Mouse (Mus musculus) liver, embryonic 12.5 days (tissue): ENCODE results near the gene Pik3cd. TPM values are rescaled to one million over a fixed set of nuclear protein-coding genes. Genes with fewer than 3 reads are reported as not detected.
"Not testable (repeated sequence)": the region's sequence is repeated elsewhere in the genome, so short reads cannot be mapped to it uniquely, and the experiment has no call there.

ENCODE experiments used
- ATAC-seq: fragments of 200-750 bp; cut with Nextera tagmentation; 2 replicates; pipeline ENCODE4 v1.8.0; 2017; ENCODE audit warnings: moderate number of reproducible peaks, mild to moderate bottlenecking, moderate library complexity
- H3K27ac ChIP-seq: fragments of 300-500 bp; sonication (generic); 2 replicates; pipeline ENCODE4 v1.5.1; 2016; ENCODE audit warnings: mild to moderate bottlenecking
- H3K27me3 ChIP-seq: fragments of 300-500 bp; sonication (generic); replicated peaks from 2 replicates; pipeline ENCODE4 v1.6.1; 2016; ENCODE audit warnings: mild to moderate bottlenecking, moderate library complexity
- H3K36me3 ChIP-seq: fragments of 300-500 bp; sonication (generic); 2 replicates; pipeline ENCODE4 v1.6.1; 2016; ENCODE audit warnings: mild to moderate bottlenecking, moderate library complexity
- H3K4me1 ChIP-seq: fragments of 300-500 bp; sonication (generic); 2 replicates; pipeline ENCODE4 v1.6.1; 2016
- H3K4me2 ChIP-seq: fragments of 300-500 bp; sonication (generic); 2 replicates; pipeline ENCODE4 v1.6.1; 2016; ENCODE audit warnings: mild to moderate bottlenecking, moderate library complexity
- H3K4me3 ChIP-seq: fragments of 300-500 bp; sonication (generic); 2 replicates; pipeline ENCODE4 v1.5.1; 2016; ENCODE audit warnings: mild to moderate bottlenecking, moderate library complexity
- H3K9ac ChIP-seq: fragments of 300-500 bp; sonication (generic); 2 replicates; pipeline ENCODE4 v1.6.1; 2016; ENCODE audit warnings: mild to moderate bottlenecking, moderate library complexity
- H3K9me3 ChIP-seq: fragments of 300-500 bp; sonication (generic); replicated peaks from 2 replicates; pipeline ENCODE4 v1.6.1; 2016; ENCODE audit warnings: mild to moderate bottlenecking, moderate library complexity
- WGBS: fragments of 180-500 bp; shearing (Covaris S2); methylation state at CpG from one replicate; pipeline ENCODE4 v1.1.7; 2016; ENCODE audit not compliant: insufficient replicate concordance; 5-methylcytosine and 5-hydroxymethylcytosine counted together
- polyA plus RNA-seq: library from polyadenylated mRNA; unstranded; fragments of >200 nt; fragmentation: Nextera tagmentation; extraction: Ambion mirVana; gene quantifications from 2 replicates; pipeline ENCODE4 v1.2.1, GENCODE M21; 2016

The Pik3cd gene
- polyA plus RNA-seq, result 7.6 and 8.9 TPM in 2 replicates

DNA sequence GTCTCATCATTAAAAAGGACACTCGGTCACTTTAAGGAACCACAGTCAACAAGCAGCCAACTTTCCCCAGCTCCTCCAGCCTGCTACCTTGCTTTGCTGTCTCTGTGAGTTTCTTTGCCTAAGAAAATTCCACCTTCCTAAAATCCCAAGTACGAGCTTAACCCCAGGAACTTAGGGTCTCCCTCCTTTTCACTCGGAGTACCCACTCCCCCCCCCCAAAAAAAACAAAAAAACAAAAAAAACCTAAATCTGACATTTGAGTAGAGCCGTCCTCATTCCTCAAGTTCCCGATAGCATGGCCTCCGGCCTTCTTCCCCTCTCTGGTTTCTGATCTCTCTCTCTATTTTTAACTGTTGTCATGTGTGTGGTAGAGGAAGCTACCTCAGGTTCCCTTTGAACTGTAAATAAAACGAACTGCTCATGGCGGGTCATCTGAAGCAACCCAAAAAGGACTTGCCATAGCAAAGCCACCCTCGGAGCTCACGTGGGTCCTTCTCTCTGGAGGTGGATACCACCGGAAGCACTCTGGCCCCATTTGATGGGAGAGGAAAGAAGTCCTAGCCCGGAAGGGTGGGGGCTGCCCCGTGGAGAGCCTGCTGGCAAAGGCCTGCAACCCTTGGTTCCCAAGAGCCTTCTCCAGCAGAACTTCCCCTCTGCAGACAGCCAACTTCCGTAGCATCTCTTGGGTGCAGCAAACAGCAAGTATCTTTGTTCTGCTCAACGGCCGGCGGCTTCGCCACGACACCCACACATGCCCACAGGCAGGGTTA, at the start of gene Pik3cd:
Gene Pik3cd, minus strand, starts transcription at position 362 of the 770 bp plus-strand sequence.
- H3K9me3 ChIP-seq, result no peaks in the 10 kb centered on the region
- ATAC-seq, result no peak
- H3K4me3 ChIP-seq, result no peak within 1 kb of the TSS
- peak within 1 kb of the TSS; percentile 37 for H3K4me2 ChIP-seq
- H3K36me3 ChIP-seq, result no peaks in the 10 kb centered on the region
- H3K9ac ChIP-seq, result no peak within 1 kb of the TSS
- H3K27ac ChIP-seq, result peak within 1 kb of the TSS; percentile 15; the same call in 1 of the 2 replicates
- WGBS, result 29% methylated on average over 19 of the region's 19 CpGs
- H3K4me1 ChIP-seq, result peaks cover 38% of the 10 kb centered on the region
- peaks cover 12% of the 10 kb centered on the region; the same call in 1 of the 2 replicates for H3K27me3 ChIP-seq

DNA sequence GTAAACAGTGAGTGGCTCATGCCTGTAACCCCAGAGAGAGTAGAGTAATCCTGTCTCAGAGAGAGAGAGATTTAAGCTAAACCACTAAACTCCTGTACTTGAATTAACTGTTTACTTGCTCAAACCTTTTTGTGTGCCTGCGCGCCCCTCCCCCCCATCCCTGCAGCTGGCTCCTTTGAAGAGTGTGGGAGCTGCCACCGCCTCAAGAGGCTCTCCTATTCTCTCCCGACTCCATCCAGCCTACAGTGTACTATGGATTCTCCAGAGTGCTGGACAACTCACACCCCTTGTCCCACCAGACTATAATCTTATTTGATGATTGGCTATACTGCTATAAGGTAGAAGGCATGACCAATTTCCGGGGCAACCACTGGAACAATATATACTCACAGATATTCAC, 48.3 kb upstream of the Pik3cd start:
- WGBS, result 71% methylated on average over 5 of the region's 5 CpGs
- Histone ChIP-seq H3K4me1 (0 out of 2 replicates have a peak, but pooled peaks cover 4% of the 10 kb centered on the region), H3K4me2 (no peak overlapping the region), H3K9me3 (no peaks in the 10 kb centered on the region), H3K27me3 (no peaks in the 10 kb centered on the region), H3K36me3 (peaks cover 25% of the 10 kb centered on the region), H3K9ac (no peak overlapping the region), H3K27ac (no peak overlapping the region), H3K4me3 (no peak overlapping the region)
- no peak for ATAC-seq

DNA sequence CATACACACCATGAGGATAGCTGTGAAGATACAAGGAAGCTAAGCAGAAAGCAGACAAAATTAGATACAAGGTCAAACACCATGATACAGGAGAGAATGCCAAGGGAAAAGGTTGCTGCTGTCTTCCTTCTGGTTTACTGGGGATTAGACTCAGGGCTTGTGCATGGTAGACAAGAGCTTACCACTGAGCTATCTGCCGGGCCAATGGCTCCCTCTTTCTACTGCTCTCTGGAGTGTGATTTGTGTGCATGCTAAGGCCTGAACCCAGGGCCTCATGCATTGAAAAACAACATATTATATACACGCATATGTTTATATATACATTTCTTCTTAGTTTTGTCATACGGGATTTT, 47.3 kb upstream of the Pik3cd start:
- not testable (repeated sequence) for ATAC-seq, H3K9me3 ChIP-seq, H3K4me2 ChIP-seq, H3K27ac ChIP-seq, H3K4me3 ChIP-seq, H3K4me1 ChIP-seq, H3K27me3 ChIP-seq, H3K9ac ChIP-seq
- H3K36me3 ChIP-seq, result peaks cover 34% of the 10 kb centered on the region
- 78% methylated on average over 3 of the region's 3 CpGs for WGBS

DNA sequence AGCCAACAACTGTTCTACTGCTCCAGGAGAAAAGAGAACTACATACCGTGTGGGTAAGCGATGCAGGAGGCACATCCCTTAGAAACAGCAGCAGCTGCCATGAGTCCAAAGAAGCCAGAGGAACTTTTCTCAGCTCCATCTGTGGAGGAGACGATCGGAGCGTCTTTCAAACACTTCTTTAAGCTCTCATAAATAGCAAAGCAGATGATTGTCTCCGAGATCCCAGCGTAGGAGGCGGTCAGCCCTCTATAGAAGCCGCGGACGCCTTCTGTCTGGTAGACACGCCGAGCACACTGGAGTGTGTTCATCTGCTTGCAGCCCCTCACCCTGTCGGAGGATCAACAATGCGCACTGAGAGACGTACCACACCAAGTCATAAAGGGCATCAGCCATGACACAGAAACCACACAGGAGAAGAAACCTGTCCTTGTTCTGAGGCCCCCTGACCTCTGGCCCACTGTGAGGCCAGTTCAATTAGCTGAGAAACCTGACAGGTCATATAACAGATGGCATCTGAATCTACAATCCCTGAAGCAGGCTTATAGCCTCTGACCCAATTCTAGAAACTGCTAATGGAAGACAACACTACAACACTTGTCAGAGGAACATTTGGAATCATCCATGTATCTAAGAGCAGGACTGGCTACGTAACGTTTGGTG, 46.8 kb upstream of the Pik3cd start:
- Histone ChIP-seq H3K4me2 (no peak overlapping the region), H3K27me3 (no peaks in the 10 kb centered on the region), H3K4me3 (no peak overlapping the region), H3K9ac (no peak overlapping the region), H3K9me3 (no peaks in the 10 kb centered on the region), H3K27ac (no peak overlapping the region), H3K4me1 (0 out of 2 replicates have a peak, but pooled peaks cover 4% of the 10 kb centered on the region), H3K36me3 (peaks cover 35% of the 10 kb centered on the region)
- no peak for ATAC-seq
- 84% methylated on average over 18 of the region's 18 CpGs for WGBS

DNA sequence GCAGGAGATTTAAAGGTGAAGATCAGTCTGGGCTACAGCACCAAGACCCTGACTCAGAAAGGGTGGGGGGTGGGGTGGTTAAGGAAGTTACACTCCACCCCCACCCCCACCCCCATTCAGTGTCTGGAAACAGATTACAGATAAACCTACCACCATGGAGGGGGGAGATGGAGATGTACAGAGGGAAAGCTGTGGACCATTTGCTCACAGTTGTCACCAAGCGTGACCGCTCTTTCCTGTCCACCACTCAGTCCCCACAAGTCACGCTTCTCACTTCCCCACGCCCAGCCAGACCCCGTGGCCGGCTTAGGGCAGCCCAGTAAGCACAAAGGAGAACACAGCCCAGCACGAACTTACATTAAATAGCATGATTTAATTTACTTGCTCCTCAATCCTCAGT, 41.7 kb upstream of the Pik3cd start:
- no peak overlapping the region for H3K4me2 ChIP-seq
- H3K4me1 ChIP-seq, result no peaks in the 10 kb centered on the region
- H3K36me3 ChIP-seq, result peaks cover 47% of the 10 kb centered on the region
- no peak overlapping the region for H3K27ac ChIP-seq
- no peaks in the 10 kb centered on the region for H3K27me3 ChIP-seq
- no peak overlapping the region for H3K4me3 ChIP-seq
- ATAC-seq, result no peak
- WGBS, result 69% methylated on average over 7 of the region's 7 CpGs
- H3K9ac ChIP-seq, result no peak overlapping the region
- H3K9me3 ChIP-seq, result no peaks in the 10 kb centered on the region

DNA sequence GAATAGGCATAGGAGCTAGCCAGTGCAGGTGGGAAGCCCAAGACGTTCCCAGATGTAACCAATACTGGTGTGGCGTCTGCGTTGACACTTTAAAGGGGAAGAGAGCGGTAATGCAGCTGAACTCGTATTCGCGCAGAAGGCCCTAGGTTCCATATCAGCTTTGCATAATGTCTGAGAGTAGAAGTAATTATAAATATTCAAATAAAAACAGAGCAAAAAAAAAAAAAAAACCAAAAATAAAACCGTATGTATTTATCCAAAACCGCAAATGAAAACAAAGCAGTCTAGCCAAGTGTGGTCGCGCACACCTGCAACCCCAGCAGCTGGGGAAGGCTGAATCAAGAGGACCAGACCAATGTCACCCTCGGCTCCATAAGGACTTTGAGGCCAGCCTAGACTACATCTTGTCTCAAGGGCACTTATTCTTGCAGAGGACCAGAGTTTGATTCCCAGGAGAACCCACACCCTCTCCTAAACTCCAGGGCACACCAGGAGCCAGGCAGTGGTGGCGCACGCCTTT, 39.7 kb upstream of the Pik3cd start:
- H3K9me3 ChIP-seq, result no peaks in the 10 kb centered on the region
- 89% methylated on average over 14 of the region's 14 CpGs for WGBS

DNA sequence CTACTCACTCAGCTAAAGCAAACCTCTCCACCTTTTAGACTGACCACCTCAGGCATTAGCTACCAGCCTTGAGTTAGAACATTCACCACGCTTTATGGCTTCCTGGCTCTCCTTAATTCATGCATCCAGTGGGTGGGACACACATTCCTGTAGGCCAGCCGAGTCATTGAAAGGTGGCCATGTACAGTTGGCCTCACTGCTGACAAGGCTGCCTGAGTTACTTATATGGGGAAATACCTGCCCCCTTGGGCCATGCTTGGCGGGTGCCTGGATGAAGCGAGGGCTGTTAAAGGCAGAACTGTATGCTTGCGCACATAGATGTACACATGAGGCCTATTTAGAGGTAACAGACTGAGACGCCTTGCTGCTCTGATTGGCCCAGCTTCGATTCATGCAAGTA, 37.9 kb upstream of the Pik3cd start:
- Histone ChIP-seq H3K4me3 (no peak overlapping the region), H3K9me3 (no peaks in the 10 kb centered on the region), H3K4me2 (no peak overlapping the region), H3K4me1 (peaks cover 29% of the 10 kb centered on the region), H3K36me3 (peaks cover 35% of the 10 kb centered on the region), H3K27me3 (no peaks in the 10 kb centered on the region), H3K9ac (no peak overlapping the region), H3K27ac (no peak overlapping the region)
- WGBS, result 85% methylated on average over 7 of the region's 7 CpGs
- no peak for ATAC-seq

More for the DNA sequence above, 39.7 kb upstream of the Pik3cd start:
- H3K36me3 ChIP-seq, result peaks cover 40% of the 10 kb centered on the region
- H3K27ac ChIP-seq, result no peak overlapping the region
- H3K4me3 ChIP-seq, result no peak overlapping the region
- H3K27me3 ChIP-seq, result no peaks in the 10 kb centered on the region
- no peak for ATAC-seq
- H3K4me1 ChIP-seq, result peaks cover 11% of the 10 kb centered on the region
- H3K9ac ChIP-seq, result no peak overlapping the region
- H3K4me2 ChIP-seq, result no peak overlapping the region

DNA sequence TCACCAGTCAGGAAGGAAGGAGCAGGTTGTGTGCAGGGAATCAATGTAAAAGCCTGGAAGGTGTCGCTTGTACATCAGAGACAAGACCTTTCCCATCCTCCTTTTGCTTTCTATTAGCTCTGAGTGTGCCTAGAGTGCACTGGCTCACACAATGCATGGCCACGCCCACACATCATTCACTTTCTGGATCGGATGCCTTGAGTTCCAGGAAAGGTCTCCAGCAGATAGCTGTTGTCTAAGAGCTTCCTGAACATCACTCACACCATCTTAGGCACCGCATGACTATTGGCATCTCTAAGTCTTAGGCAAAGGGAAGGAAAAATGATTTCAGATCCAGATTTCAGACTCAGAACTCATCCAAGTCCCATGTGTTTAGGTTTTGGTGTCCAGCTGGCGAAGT, 37.1 kb upstream of the Pik3cd start:
- Histone ChIP-seq H3K4me3 (no peak overlapping the region), H3K4me1 (peaks cover 37% of the 10 kb centered on the region), H3K4me2 (no peak overlapping the region), H3K9me3 (no peaks in the 10 kb centered on the region), H3K36me3 (peaks cover 31% of the 10 kb centered on the region), H3K27me3 (no peaks in the 10 kb centered on the region), H3K9ac (no peak overlapping the region), H3K27ac (no peak overlapping the region)
- 51% methylated on average over 5 of the region's 5 CpGs for WGBS
- no peak for ATAC-seq

DNA sequence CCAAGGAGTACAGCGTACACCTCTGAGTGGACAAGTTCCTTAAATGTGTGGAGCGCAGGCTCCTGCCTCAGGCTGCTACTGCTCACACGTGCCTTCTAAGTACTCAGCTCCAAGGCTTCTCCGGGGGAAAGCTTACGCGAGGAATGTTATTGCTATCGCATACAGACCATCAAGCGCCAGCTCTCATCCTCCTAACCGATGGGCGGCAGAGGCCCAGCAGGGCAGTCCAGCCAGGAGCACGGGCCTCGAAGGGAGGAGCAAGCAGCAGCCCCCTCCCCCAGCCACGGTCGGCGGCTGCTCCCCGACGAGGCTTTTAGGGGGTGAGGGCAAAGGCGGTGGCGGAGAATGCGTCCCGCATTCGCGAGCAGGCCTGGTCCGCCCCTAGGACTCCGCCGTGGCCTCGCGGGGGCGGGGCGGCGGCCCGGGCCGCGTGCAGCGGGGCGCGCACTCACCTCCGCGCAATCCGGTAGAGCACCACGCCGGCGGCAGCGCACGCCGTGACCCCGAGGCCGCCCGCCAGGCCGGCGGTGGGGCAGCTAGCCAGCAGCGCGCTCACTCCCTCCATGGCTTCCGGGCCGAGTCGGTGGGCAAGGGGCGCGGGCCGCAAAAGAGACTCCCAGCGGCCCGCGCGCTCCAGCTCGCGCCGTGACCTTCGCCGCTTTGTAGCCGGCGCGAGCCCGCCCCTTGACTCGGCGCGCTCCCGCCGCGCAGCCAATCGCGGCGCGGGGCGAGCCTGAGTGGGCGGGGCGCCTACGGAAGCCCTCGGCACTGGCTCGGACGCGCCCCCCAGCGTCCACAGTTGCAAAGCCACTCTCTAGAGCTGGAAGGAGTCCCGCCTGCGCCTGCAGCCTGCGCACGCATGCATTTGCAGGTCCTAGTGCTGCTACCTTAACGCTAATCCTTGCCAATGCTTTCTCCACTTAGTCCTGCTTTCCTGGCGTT, 35.3 kb upstream of the Pik3cd start, which contains the start of gene Tmem201:
Gene Tmem201, minus strand, starts transcription at position 662 of the 942 bp plus-strand sequence.
- Histone ChIP-seq H3K4me1 (peaks cover 55% of the 10 kb centered on the region), H3K27ac (peak within 1 kb of the TSS; percentile 77), H3K9ac (peak within 1 kb of the TSS; percentile 85), H3K9me3 (no peaks in the 10 kb centered on the region), H3K4me2 (peak within 1 kb of the TSS; percentile 99), H3K36me3 (peaks cover 15% of the 10 kb centered on the region), H3K4me3 (peak within 1 kb of the TSS; percentile 82), H3K27me3 (no peaks in the 10 kb centered on the region)
- peak; percentile 89 for ATAC-seq
- WGBS, result under 1% methylated on average over 97 of the region's 97 CpGs

DNA sequence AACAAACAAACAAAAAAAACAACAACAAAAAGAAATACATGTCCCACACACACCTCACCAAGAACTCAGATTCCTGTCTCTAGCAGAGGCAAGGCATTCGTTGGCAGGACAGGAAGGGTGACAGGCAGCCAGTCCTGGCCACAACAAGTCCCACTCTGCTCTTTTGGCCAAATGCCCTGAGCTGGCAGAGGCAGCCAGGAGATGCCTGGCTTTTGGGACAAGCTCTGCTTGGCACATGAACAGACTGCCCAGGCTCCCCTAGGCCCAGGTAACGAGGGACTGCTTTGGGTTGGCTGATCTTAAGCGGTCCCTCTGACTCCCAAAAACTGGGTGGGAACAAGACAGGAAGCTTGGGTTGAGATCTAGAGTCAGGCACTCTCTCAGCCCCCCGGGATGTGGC, 34.2 kb upstream of the Pik3cd start:
- Histone ChIP-seq H3K4me2 (peak overlapping the region; percentile 99), H3K4me1 (peaks cover 62% of the 10 kb centered on the region), H3K9ac (peak overlapping the region; percentile 85), H3K27me3 (no peaks in the 10 kb centered on the region), H3K27ac (no peak overlapping the region; the same call in 1 of the 2 replicates), H3K9me3 (no peaks in the 10 kb centered on the region), H3K4me3 (peak overlapping the region; percentile 82), H3K36me3 (peaks cover 14% of the 10 kb centered on the region)
- ATAC-seq, result no peak
- WGBS, result 25% methylated on average over 4 of the region's 4 CpGs

DNA sequence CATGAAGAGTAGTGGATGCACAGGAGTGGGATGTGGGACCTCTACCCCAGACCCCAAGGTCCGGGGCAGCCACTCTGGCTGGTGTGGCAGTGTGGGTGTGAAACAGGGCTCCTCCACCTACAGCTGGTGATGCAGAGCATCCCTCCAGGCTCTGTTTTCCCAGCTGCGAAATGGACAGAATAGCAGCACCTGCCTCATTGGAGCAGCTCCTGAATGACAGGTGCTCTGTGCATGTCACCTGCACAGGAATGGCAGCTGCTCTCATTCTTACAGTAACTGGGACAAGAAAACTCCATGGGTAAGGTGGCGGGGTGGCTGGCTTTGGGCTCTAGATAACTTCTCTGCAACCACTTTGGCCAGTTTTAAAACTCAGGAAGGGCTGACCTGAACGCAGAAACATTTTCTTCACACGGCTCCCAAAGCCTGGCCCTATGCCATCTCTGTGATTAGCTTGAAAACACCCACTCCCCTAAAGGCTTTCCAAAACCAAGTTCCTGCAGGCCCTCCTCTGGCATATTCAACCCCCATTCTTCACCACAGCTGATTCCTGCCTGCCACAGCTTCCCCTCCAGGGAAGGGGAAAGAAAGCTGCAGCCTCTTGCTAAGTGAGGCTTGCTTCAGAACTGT, 33.4 kb upstream of the Pik3cd start:
- Histone ChIP-seq H3K27ac (no peak overlapping the region), H3K36me3 (peaks cover 18% of the 10 kb centered on the region), H3K4me3 (no peak overlapping the region), H3K27me3 (no peaks in the 10 kb centered on the region), H3K9ac (no peak overlapping the region), H3K4me1 (peaks cover 70% of the 10 kb centered on the region), H3K4me2 (peak overlapping the region; percentile 99), H3K9me3 (no peaks in the 10 kb centered on the region)
- 72% methylated on average over 5 of the region's 5 CpGs for WGBS
- ATAC-seq, result no peak
